Mouse (Mus musculus): ENCODE data around the gene Mtmr14. TPM values are rescaled to one million over a fixed set of nuclear protein-coding genes. Genes with fewer than 3 reads are reported as not detected.

Mtmr14 gene
- total RNA-seq, 1 experiment from 2014 or later, result 30.9 TPM

DNA sequence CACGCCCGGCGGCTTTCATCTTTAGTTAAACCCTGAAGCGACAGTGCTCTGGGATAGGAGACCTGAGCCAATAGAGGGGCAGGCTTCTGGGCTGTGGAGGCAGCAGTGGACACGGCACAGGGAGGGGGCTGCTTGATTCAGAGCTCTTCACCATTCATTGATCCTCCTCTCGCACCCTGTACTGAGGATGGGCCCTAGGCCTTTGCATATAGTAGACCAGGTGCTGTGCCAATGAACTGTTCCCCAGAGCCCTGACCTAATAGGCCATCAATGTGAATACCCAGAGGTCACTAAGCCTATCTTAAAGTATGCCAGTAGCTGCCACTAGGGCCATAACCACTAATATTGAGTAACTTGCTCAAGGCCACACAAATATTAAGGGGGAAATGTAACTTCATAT lies 44.0 kb downstream of the Mtmr14 start:
- DNase-seq, result no peak

DNA sequence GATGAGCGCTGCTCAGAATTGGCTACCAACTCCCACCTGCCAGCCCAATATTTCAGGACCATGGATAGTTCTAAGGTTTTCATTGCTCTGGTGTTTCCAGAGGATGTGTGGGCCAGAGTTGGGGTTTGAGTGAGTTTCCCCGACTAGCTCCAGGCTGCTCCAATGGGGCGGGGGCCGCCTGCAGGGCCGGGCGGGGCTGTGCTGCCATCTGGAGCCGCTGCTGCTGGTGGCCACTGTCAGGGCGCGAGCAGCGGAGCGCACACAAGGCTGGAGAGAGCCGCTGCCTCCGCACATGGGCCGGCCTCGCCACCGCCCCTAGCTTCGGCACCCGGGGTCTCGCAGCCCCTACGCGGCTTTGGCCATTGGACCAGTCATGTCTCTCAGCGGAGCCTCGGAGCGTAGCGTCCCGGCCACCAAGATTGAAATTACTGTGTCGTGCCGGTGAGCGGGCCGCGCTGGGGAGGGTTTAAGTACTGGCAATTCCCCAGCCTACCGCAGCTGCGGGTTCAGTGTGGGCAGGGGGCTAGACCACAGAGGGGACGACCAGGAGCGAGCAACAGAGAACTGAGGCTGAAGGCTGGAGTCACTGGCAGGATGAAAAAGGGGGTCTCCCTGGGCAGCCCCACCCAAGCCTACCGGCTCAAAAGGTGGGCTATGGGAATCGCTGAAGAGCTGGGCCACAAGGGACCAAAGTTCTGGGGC lies 44.6 kb downstream of the Mtmr14 start, which contains the start of gene Cpne9:
Gene Cpne9, plus strand, starts transcription at position 207 of the 702 bp plus-strand sequence.
- no peak for DNase-seq

DNA sequence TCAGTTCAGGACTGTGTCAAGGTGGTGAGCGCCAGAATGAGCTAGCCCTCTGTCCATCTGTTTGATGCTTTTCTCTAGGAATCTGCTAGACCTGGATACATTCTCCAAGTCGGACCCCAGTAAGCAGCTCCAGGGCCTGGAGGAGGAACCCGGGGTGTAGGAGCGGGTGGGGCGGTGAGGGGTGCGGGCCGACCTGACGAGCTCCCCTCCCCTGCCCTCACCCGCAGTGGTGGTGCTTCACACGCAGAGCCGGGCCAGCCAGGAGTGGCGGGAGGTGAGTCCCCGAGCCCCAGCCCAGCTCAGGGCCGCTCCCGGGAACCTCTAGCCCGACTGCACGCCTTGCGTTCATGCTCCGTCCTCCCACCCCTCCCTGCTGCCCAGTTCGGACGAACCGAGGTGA lies 45.3 kb downstream of the Mtmr14 start:
- no peak for DNase-seq

DNA sequence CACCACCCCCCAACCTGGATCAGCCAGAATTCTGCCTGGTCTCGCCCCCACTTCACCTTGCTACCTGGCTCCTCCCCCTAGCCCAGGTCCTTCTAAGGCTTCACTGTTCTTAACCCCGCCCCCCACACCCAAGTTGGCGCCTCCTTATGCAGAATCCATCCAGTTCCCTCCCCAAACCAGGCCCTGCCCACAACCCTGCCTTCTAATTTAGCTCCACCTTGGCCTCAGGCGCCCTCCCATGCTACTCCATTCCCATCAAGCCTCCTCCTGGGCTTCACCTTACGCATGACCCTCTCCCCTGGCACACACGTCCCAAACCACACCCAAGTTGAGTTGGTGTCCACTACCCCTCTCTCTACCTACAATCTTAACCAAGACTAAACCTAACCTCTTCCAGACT lies 45.9 kb downstream of the Mtmr14 start:
- no peak for DNase-seq

DNA sequence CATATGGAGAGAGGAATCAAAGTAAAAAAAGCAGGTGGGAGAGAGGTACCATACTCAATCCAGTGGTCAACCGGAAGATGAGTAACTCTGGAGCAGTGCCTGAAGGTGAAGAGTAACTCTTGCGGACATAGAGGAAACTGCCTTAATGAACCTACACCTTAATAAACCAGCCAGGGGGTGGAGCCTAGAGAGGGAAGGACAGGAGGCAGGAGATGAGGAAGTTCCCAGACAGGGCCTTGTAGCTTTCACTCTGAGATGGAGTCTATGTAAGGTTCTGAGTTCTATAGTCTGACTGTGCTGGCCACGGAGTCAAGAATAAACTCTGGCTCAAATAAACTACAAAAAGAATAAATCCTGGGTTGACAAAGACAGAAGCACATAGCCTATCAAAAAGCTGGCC lies 47.3 kb downstream of the Mtmr14 start:
- DNase-seq, result no peak

DNA sequence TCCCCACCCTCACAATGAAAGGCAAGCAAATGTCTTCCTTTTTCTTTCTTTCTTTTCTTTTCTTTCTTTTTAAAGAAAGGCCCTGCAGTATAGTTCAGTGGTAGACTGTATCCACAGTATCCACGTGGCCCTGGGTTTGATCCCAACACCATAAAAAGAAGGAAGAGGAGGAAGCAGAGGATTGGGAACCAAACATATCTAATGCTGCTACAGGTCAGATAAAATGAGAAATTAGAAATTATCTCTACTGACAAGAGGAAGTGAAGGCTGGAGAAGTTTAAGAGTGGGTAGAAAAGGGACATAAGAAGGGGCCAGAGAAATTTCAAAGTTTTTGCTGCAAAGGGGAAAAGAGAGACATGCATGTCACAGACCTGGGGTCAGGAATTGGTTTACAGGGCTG lies 48.7 kb downstream of the Mtmr14 start:
- DNase-seq, result no peak

DNA sequence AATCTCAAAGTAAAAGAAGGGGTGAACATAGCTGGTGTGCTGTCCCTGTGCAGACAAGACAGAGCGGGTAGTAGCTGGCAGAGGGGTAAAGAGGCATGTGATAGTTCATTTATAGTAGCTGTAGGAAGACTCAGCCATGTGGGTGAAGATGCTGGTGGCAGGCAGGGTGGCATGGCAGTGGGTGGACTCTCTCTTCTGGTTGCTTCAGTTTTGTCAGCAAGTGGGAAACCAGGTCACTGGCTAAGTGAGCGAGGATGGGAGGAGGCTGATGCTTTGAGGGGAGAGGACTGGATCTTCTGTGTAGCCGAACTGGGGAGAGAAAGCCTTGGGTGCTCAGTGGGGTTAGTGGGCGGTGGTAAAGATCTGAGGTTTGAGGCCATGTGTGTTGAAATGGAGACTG lies 49.6 kb downstream of the Mtmr14 start:
- no peak for DNase-seq

DNA sequence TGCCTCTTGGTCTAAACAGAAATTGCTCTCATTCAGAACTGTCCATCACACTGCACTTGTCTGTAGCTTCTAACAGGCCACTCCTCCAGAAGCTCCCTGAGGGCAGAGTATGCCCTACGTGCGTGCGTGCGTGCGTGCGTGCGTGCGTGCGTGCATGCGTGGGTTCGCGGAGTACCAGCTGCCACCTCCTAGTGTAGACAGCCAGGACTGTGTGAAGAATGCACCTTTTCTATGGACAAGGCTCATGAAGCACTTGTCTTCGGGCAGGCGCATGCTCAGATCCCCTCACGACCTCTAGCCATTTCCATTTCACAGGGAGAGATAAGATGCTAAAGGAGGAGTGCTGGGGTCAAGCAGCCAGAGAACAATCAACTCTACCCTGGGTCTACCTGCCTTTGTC lies 51.7 kb downstream of the Mtmr14 start:
- no peak for DNase-seq

DNA sequence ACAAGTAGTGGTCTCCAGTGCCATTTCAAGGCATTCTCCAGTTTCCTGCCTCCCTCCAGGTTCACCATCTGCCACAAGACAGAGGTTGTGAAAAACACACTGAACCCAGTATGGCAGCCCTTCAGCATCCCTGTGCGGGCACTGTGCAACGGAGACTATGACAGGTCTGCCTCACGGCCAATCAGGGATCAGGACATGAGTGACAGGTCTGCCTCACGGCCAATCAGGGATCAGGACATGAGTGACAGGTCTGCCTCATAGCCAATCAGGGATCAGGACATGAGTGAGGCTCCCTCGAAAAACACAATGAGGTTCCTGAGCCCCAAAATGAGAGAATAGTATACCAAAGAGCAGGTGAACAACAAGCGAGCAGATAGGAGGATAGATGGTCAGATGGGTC lies 52.7 kb downstream of the Mtmr14 start:
- no peak for DNase-seq

DNA sequence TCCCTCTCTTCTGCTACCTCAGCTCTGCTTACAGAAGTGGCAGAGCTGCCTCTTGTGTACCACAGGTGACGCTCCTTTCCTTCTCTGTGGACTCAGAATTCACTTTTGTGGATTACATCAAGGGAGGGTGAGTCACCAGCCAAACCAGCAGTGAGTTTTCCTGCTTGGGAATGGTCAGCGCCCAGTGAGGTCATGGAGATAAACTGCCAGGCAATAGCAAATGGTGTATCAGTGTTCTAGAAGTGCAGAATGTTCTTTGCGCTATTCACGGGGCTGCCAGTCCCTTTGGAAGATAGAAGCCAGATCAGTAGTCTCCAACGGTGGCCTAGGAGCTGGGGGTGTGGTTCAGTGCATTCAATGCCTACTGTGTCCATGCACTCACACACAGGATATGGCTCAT lies 55.3 kb downstream of the Mtmr14 start:
- DNase-seq, result no peak

DNA sequence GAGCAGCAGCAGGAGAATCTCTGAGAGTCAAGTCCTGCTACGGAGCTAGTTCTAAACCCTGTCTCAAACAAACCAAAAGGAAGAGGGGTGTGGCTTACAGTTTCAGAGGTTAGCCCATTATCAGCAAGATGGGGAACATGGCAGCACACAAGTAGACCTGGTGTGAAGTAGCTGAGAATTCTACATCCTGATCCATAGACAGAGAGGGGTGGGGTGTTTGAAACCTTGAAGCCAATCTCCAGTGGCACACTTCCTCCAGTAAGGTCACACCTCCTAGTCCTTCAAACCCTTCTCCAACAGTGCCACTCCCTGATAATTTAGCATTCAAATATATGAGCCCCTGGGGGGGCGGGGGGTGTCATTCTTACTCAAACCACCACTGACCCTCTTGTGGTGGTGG lies 58.4 kb downstream of the Mtmr14 start:
- DNase-seq, result no peak

DNA sequence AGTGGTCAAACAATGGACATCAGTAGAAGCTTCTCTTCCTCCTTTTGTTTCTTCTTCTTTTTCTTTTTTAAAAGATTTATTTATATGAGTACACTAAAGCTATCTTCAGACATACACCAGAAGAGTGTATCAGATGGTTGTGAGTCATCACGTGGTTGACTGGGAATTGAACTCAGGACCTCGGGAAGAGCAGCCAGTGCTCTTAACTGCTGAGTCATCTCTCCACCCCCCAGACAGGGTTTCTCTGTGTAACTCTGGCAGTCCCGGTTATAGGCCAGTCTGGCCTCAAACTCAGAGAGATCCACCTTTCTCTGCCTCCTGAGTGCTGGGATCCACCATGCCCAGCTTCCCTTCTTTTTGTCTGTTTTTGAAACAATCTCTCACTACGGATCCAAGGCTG lies 59.0 kb downstream of the Mtmr14 start:
- DNase-seq, result no peak

DNA sequence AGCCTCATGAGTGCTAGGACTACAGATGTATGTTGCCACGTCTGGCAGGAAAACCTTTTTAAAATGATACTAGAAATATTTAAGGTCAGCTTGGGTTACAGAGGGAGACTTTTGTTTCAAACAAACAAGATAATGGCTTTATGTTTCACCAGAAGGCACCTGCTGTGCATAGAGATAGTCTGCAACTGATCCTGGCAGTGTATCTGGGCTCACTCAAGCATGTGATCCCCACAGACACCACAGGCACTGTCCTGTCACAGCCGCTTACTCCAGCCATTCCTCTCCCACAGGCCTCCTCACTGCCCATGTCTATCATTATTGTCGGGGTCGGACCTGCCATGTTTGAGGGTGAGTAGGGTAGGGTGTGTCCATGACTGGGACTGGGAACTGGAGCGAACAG lies 63.7 kb downstream of the Mtmr14 start:
- no peak for DNase-seq

DNA sequence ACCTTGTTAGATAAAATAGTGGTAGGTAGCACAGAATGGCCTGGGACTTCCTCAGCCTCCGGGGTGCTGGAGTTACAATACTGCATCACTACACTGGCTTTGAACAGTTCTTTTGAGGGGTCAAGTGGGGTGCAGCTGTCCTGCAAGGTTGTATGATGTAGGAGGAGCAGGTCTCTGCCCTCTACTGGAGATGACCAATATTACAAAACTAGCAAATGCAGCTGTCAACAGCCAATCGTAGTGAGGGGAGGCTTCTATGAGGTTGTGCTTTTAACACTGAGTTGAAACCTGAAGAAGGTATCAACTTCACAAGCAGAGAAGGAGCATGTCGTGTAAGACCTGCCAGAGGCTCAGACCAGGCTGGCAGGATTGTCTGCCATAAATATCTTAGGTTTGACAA lies 64.6 kb downstream of the Mtmr14 start:
- DNase-seq, result no peak

DNA sequence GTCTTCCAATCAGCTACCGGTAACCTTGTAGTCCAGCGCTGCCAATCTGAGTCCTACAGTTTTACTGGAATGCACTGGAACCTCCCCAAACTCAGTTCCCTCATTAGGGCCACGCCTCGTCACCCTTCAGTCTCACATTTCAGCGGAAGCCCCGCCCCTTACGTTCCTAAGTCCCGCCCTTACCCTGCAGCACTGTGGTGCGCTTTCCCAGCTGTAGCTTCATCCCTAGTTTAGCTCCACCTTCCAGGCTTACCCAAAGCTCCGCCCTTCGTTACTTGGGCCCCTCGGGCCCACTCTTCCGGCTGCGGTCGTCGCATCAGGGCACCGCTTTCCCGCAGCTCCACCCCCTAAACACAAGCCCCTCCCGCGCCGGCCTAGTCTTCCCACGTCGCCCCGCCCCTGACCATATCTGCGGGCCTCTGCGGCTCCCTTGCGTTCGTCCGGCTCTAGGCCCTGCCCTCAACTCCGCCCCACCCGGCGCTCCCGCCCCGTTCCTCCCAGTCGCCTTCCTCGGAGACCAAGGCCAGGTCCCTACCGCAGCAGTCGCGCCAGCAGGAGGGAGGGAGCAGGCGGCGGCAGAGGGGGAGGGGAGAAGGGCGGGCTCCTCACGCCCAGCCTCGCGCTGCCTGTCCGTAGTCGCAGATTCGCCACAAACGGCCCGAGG lies 68.8 kb downstream of the Mtmr14 start:
- DNase-seq, result peak; percentile 100

DNA sequence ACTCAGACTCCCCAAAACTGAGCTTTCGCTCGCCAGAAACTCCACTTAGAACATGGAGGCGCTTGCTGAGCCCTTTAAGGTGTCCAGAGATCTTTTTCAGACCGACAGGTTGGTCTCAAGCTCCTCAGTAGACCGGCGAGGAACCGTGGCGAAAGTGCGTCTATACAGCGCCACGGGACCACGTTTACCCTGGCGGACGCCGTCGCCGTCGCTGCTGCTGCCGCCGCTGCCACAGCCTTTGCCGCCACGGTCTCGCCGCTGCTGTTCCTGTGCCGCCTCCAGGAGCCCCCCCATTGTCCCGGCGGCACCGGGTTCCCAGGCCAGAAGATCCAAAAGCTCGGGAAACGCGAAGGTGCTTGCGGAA lies 69.3 kb downstream of the Mtmr14 start, which contains the start of gene Brpf1:
Gene Brpf1, plus strand, starts transcription at position 152 of the 364 bp plus-strand sequence.
- DNase-seq, result no peak

DNA sequence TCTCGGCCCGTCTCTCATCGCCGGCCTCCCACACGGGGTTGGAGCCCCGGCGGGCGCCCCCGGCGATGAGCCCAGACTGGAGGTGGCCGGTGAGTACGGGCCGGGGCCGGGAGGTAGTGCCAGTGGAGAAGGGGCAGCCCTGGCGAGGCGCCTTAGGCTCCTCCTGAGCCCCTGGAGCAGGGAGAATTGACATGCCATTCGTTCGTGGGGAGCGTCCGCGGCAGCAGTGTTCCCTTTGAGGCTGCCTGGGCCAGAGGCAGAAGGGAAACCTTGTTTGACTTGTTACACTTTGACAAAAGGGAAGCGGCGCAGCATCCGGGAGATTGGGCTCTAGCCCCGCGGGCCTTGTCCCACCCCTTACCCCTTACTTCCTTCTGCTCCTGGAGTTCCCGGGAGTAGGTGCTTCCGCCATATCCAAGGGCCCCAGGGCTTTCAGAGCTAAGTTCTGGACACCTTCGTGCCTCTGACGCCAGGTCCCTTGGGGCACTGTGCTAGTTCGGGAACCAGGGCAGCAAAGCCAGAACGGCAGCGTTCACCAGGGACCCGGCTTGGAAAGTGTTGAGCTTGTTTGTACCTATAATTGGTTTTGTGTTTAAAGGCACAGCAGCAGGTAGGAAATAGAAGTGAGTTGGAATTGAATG lies 70.0 kb downstream of the Mtmr14 start:
- peak; percentile 59 for DNase-seq

DNA sequence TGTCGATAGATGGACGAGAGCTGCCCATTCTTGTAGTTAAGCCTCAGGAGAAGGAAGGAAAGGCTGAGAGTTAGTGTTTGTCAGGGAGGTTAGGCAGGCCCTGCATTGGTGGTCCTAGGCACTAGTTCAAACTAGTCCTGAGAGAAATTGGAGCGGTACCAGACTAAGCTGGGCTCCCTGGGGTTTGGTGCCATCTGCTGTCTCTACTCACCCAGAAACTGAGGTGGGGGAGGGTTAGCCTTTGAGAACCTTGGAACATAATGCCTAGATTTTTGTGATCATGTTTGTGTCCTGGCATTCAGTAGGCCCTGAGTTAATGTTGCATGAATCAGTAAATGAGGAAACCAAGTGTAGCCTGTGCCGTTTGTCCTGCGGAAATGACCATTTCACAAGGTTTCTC lies 70.5 kb downstream of the Mtmr14 start:
- peak; percentile 48 for DNase-seq

DNA sequence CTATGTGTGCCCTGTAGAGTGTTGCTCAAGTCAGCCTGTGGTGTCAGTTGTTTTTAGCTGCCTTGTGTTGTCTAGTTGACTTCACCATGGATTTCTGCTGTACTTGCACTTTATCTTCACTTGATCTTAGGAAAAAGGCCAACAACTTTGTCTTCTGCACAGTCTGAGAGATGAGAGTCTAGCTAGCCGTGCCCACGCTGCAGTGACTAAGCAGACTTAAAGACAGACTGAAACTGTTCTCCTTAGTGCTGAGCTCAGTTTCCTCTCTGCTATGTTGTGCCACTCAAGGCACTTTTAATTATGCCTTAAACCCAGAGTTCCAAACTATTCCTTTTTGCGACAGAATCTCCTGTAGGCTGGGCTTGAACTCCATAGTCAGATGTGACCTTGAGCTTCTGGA lies 78.3 kb downstream of the Mtmr14 start:
- no peak for DNase-seq

DNA sequence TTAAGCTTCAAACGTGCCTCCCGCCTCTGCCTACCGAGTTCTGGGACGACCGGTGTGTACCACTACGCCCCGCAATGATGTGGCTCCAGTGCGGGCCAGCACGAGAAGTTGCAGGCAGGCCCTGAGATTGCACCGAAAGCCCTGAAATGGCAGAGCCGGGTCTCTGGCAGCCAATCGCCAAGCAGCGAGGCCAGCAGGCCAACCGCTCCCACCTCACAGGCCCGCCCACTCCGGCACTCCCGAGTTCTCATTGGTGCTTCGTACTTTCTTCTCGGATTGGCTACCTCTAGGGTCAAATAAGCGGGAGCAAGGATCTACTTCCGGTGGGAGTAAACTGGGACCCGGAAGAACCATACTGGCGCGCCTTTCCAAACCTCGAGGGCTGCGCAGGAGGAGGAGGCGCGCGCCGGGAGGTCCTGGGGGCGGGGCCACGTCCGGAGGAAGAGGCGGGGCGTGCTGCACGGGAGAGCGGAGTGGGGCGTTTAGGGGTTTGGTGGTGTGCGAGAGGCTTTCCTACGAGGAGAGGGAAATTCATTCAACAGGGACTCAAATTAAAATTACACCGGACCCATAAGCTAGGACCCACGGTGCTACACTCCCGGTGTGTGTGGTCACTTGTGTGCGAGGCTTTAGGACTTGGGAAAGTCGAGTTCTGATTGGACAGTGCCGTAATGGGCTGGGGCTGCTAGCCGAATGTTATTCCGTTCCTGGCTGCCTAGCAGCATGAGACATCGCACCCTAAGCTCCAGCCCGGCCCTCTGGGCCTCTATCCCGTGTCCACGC lies 89.1 kb downstream of the Mtmr14 start, which contains the start of gene Ogg1:
Gene Ogg1, plus strand, starts transcription at position 440 of the 783 bp plus-strand sequence.
- peak; percentile 96 for DNase-seq

DNA sequence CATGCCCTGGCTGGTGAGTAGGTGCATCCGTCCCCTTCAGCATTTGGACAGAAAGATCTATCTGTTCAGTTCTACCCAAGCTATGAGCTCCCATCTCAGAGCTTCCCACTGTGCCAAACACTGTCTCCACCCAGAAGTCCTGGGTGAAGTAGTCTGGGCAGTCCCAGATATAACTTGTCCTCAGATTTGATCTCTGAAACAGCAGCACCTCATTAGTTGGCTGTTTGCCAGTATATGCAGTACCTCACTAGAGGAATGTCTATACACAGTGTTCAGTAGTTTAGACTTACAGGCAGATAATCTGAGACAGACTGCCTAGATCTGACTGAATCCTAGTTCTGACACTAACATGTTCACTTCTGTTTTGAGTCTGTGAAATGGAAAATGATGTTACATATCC lies 91.8 kb downstream of the Mtmr14 start:
- no peak for DNase-seq

DNA sequence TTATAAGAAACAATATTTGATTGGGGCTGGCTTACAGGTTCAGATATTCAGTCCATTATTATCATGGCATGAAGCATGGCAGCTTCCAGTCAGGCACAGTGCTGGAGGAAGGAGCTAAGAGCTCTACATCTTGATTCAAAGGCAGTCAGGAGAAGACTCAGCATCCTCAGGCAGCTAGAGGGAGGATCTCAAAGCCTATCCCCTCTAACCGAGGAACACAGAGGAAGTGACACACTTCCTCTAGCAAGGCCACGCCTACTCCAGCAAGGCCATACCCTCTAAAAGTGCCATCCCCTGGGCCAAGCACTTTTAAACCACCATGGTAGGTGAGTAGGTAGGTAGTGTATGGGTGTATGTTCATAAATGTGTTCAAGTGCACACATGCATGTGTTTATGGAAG lies 92.9 kb downstream of the Mtmr14 start:
- no peak for DNase-seq

All from adrenal gland, postnatal 25 days (tissue).